Mouse (Mus musculus) liver, adult 2 months (tissue): ENCODE data around the gene Olfr373.

Source experiments
- CTCF ChIP-seq: fragments of 200-500 bp; IDR thresholded peaks from 2 replicates; pipeline ENCODE4 v1.5.1; 2011; ENCODE audit warnings: low read depth, low read length, control low read depth
- POLR2A ChIP-seq: fragments of 200-500 bp; IDR thresholded peaks from 2 replicates; pipeline ENCODE4 v1.6.1; 2011; ENCODE audit warnings: low read length, control low read depth; ENCODE audit not compliant: insufficient read depth; ENCODE audit errors: extremely low read depth

DNA sequence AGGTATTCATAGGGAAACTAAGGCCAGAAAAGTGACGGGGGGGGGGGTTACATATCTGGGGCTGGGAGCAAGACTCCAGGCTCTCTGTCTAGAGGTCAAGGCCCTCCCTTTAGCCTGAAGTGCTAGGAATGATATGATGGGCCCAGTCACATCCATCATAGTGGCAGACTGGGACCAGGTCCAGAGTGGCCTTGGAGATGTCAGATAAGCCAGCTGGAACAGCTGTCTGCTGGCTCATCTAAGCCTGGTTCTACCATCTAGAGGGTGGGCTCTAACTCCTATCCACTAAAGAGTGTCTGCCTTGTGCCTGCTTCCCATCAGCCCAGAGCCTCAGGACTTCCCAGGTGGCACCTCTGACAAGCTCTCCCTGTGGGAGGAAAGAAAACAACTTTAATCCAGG is 49.9 kb downstream of the Olfr373 start:
- TF ChIP-seq POLR2A = no peak
- no peak for TF ChIP-seq CTCF
